Mouse (Mus musculus) liver, postnatal 0 days (tissue): ENCODE data around the gene Ccdc88c. TPM values are rescaled to one million over a fixed set of nuclear protein-coding genes. Genes with fewer than 3 reads are reported as not detected.

Source experiments
- ATAC-seq: fragments of 200-750 bp; cut with Nextera tagmentation; 2 replicates; pipeline ENCODE4 v1.8.0; 2017; ENCODE audit warnings: mild to moderate bottlenecking, moderate library complexity
- DNase-seq: peaks from one replicate; pipeline ENCODE4 v3.0.0-alpha.2; 2016
- H3K27ac ChIP-seq: fragments of 300-500 bp; sonication (generic); 2 replicates; pipeline ENCODE4 v1.5.1; 2014; ENCODE audit warnings: antibody characterized with exemption, moderate library complexity, mild to moderate bottlenecking, low read depth
- H3K27me3 ChIP-seq: fragments of 300-500 bp; sonication (generic); 2 replicates; pipeline ENCODE4 v1.6.1; 2014; ENCODE audit warnings: low read length, control low read depth, mixed read lengths; ENCODE audit not compliant: insufficient read depth
- H3K36me3 ChIP-seq: fragments of 300-500 bp; sonication (generic); replicated peaks from 2 replicates; pipeline ENCODE4 v1.6.1; 2014; ENCODE audit warnings: mild to moderate bottlenecking, control low read depth, low read length, moderate library complexity, mixed read lengths; ENCODE audit not compliant: insufficient read depth
- H3K4me1 ChIP-seq: fragments of 300-500 bp; sonication (generic); 2 replicates; pipeline ENCODE4 v1.6.1; 2014; ENCODE audit warnings: antibody characterized with exemption, mild to moderate bottlenecking, control low read depth; ENCODE audit not compliant: insufficient read depth
- H3K4me2 ChIP-seq: fragments of 300-500 bp; sonication (generic); 2 replicates; pipeline ENCODE4 v1.6.1; 2014; ENCODE audit warnings: low read depth, mild to moderate bottlenecking, low read length, moderate library complexity, mixed read lengths
- H3K4me3 ChIP-seq: fragments of 300-500 bp; sonication (generic); 2 replicates; pipeline ENCODE4 v1.5.1; 2014; ENCODE audit warnings: low read depth, low read length
- H3K9ac ChIP-seq: fragments of 300-500 bp; sonication (generic); replicated peaks from 2 replicates; pipeline ENCODE4 v1.6.1; 2014; ENCODE audit warnings: mild to moderate bottlenecking, moderate library complexity
- H3K9me3 ChIP-seq: fragments of 300-500 bp; sonication (generic); 2 replicates; pipeline ENCODE4 v1.6.1; 2016; ENCODE audit warnings: mild to moderate bottlenecking, control low read depth, low read length, mixed read lengths
- CTCF ChIP-seq: sonication (generic); IDR thresholded peaks from 2 replicates; pipeline ENCODE4 v1.5.1; 2016; ENCODE audit warnings: antibody characterized with exemption, low read depth
- EP300 ChIP-seq: IDR thresholded peaks from 2 replicates; pipeline ENCODE4 v1.6.1; 2016; ENCODE audit warnings: antibody characterized with exemption, low read depth, mild to moderate bottlenecking
- WGBS: fragments of 180-500 bp; shearing (Covaris S2); extraction: QIAGEN DNeasy Blood & Tissue Kit; methylation state at CpG from one replicate; pipeline ENCODE4 v1.1.7; 2014; ENCODE audit not compliant: insufficient replicate concordance; 5-methylcytosine and 5-hydroxymethylcytosine counted together
- polyA plus RNA-seq: library from polyadenylated mRNA; unstranded; fragments of >200 nt; fragmentation: Nextera tagmentation; extraction: Ambion mirVana; gene quantifications from 2 replicates; pipeline ENCODE4 v1.2.1, GENCODE M21; 2015

The Ccdc88c gene
- polyA plus RNA-seq, 1 experiment from 2014 or later: 4.2 TPM

DNA sequence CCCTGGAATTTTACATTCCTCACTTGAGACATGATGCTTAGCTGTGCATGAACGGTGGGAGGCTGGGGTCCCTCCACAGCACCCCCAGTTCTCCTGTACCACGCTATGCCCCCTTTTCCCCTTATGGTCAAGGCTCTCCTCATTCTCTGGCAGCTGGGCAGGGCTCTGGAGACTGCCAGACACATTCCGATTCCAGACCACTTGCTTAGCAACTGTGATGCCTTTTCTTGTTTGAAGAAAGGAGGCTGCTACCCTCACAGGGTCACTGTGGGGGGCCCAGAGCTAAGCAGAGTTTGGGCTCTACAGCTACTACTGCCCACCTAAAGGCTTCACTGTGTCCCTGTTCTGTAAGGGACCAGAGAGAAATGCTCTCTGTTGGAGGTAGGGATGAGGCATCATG, 71.6 kb downstream of the Ccdc88c start:
- DNase-seq: no peak
- H3K4me3 ChIP-seq: no peak overlapping the region
- peaks cover 19% of the 10 kb centered on the region for H3K36me3 ChIP-seq
- WGBS: 78% methylated on average over 3 of the region's 3 CpGs
- no peaks in the 10 kb centered on the region for H3K27me3 ChIP-seq
- H3K27ac ChIP-seq: peak overlapping the region; percentile 98
- ATAC-seq: no peak
- H3K9me3 ChIP-seq: no peaks in the 10 kb centered on the region
- no peak overlapping the region for H3K4me2 ChIP-seq
- H3K4me1 ChIP-seq: peaks cover 49% of the 10 kb centered on the region
- peak overlapping the region; percentile 62 for H3K9ac ChIP-seq
- TF ChIP-seq EP300: no peak
- TF ChIP-seq CTCF: no peak

- H3K27ac ChIP-seq: peak overlapping the region; percentile 98
- H3K9ac ChIP-seq: peak overlapping the region; percentile 62
- ATAC-seq (no peak), DNase-seq (no peak)
- 68% methylated on average over 4 of the region's 4 CpGs for WGBS
- no peak overlapping the region for H3K4me3 ChIP-seq
- peak overlapping the region; percentile 52 for H3K4me2 ChIP-seq
- TF ChIP-seq EP300 (no peak), CTCF (no peak)
- no peaks in the 10 kb centered on the region for H3K9me3 ChIP-seq
- H3K4me1 ChIP-seq: peaks cover 50% of the 10 kb centered on the region
- H3K36me3 ChIP-seq: peaks cover 16% of the 10 kb centered on the region
- H3K27me3 ChIP-seq: no peaks in the 10 kb centered on the region
Observed at GRCm38 (mm10) chr12:100956825-100957224, 72.0 kb downstream of the Ccdc88c start.

- Histone ChIP-seq H3K4me1 (peaks cover 50% of the 10 kb centered on the region), H3K9ac (peak overlapping the region; percentile 62), H3K36me3 (peaks cover 20% of the 10 kb centered on the region), H3K27ac (peak overlapping the region; percentile 98), H3K4me3 (no peak overlapping the region; the same call in 1 of the 2 replicates), H3K27me3 (no peaks in the 10 kb centered on the region), H3K4me2 (peak overlapping the region; percentile 52), H3K9me3 (no peaks in the 10 kb centered on the region)
- ATAC-seq (peak; percentile 66), DNase-seq (peak; percentile 69)
- 64% methylated on average over 2 of the region's 2 CpGs for WGBS
- TF ChIP-seq EP300 (peak; percentile 97), CTCF (no peak)
Observed at GRCm38 (mm10) chr12:100956028-100956427, 72.8 kb downstream of the Ccdc88c start.

- no peaks in the 10 kb centered on the region for H3K27me3 ChIP-seq
- H3K36me3 ChIP-seq: peaks cover 19% of the 10 kb centered on the region
- DNase-seq: peak; percentile 73
- no peak for TF ChIP-seq CTCF
- no peak for TF ChIP-seq EP300
- no peak overlapping the region for H3K4me3 ChIP-seq
- H3K4me2 ChIP-seq: no peak overlapping the region
- WGBS: 50% methylated on average over 8 of the region's 8 CpGs
- H3K9ac ChIP-seq: no peak overlapping the region; the same call in 1 of the 2 replicates
- H3K4me1 ChIP-seq: peaks cover 48% of the 10 kb centered on the region
- no peak for ATAC-seq
- peak overlapping the region; percentile 98; the same call in 1 of the 2 replicates for H3K27ac ChIP-seq
- H3K9me3 ChIP-seq: no peaks in the 10 kb centered on the region
Observed at GRCm38 (mm10) chr12:100953926-100954325, 74.9 kb downstream of the Ccdc88c start.

DNA sequence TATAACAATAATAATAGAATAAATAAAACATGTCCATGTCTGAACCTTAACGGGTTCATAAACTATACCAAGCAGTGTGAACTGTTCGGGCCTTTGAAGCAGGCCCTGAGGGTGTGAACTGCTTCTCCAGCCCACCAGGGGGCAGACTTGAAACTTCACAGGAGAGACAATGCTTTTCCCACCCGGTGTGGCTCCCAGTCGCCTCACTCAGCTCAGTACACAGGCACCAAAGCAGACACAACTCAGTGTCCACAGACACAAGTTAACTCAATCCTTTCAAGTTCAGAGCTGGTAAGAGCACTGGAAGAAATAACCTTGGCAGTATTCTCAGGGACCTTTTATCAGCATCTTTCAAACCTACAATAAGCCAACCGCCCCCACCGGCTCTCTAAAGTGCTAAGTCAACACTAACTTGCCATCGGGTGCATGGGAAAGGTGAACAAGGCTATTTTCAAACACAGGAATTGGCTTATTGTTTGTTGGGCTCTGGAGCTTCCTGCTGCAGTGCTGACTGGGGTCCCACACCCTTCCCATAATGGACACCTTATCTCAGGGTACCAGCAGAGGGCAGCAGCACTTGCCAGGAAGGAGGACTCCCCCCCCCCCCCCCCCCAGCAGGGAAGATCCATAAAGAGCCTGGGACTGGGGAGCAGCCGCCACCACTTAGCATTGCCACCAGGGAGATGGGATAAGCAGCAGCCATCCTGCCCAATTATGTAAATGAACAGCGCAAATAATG, 76.5 kb downstream of the Ccdc88c start:
- DNase-seq (peak; percentile 83), ATAC-seq (peak; percentile 57)
- Histone ChIP-seq H3K27me3 (no peaks in the 10 kb centered on the region), H3K9me3 (no peaks in the 10 kb centered on the region), H3K4me2 (peak overlapping the region; percentile 41), H3K27ac (peak overlapping the region; percentile 20; the same call in 1 of the 2 replicates), H3K36me3 (peaks cover 23% of the 10 kb centered on the region), H3K4me3 (no peak overlapping the region), H3K9ac (no peak overlapping the region), H3K4me1 (peaks cover 39% of the 10 kb centered on the region)
- WGBS: 38% methylated on average over 9 of the region's 9 CpGs
- TF ChIP-seq EP300: no peak; the same call in 1 of the 2 replicates
- peak; percentile 90 for TF ChIP-seq CTCF

GRCm38 (mm10) chr12:100949146-100949545, 79.7 kb downstream of the Ccdc88c start:
- peaks cover 16% of the 10 kb centered on the region for H3K4me1 ChIP-seq
- H3K4me2 ChIP-seq: no peak overlapping the region
- ATAC-seq (no peak), DNase-seq (no peak)
- WGBS: 82% methylated on average over 5 of the region's 5 CpGs
- no peak overlapping the region for H3K4me3 ChIP-seq
- H3K9me3 ChIP-seq: no peaks in the 10 kb centered on the region
- H3K9ac ChIP-seq: no peak overlapping the region
- no peaks in the 10 kb centered on the region for H3K27me3 ChIP-seq
- H3K36me3 ChIP-seq: peaks cover 45% of the 10 kb centered on the region
- no peak overlapping the region for H3K27ac ChIP-seq
- TF ChIP-seq CTCF (no peak), EP300 (no peak)

DNA sequence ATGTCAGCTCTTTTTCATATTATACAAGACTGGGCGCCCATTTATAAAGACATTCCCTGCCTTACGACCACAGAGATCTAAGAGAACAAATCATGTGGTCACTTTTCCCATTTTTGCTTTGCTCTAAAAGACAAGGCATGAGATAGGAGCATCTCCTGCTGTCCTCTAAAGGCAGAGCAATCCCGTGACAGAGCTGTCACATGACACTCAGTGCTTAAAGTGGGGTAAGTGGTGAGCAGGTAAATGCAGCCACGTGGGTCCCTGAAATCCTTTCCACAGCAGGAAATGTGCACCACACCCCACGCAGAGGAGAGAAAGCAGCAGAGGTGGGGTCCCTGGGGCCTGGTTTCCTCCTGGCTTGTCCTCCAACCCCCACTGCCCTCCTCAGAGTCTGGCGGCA, 80.8 kb downstream of the Ccdc88c start:
- Histone ChIP-seq H3K9me3 (no peaks in the 10 kb centered on the region), H3K27ac (no peak overlapping the region), H3K4me1 (peaks cover 7% of the 10 kb centered on the region), H3K4me3 (no peak overlapping the region), H3K27me3 (no peaks in the 10 kb centered on the region), H3K4me2 (no peak overlapping the region), H3K9ac (no peak overlapping the region), H3K36me3 (peaks cover 52% of the 10 kb centered on the region)
- 86% methylated on average over 6 of the region's 6 CpGs for WGBS
- TF ChIP-seq CTCF: no peak
- no peak for TF ChIP-seq EP300
- no peak for ATAC-seq
- DNase-seq: no peak
